Mouse (Mus musculus): ENCODE data around the gene Fstl4.

- TF ChIP-seq USF1 (IDR thresholded peaks at IDR 0.05; ENCODE audit: low read depth, low read length) (no peak), POLR2A (IDR thresholded peaks at IDR 0.05; ENCODE audit: control insufficient read depth in 1 of 2, insufficient read depth in 1 of 2, low read depth in 1 of 2, low read length in 2 of 2, poor library complexity in 1 of 2) (no peak), POLR2AphosphoS2 (IDR thresholded peaks at IDR 0.05; ENCODE audit: low read length) (no peak), TAL1 (IDR thresholded peaks at IDR 0.05; ENCODE audit: low read length) (no peak), CTCF (IDR thresholded peaks at IDR 0.05 in 2 of 3, conservative IDR thresholded peaks at IDR 0.05 in 1 of 3; ENCODE audit: control insufficient read depth in 1 of 3, insufficient read depth in 1 of 3, low read depth in 2 of 3, low read length in 3 of 3, poor library complexity in 1 of 3, severe bottlenecking in 1 of 3) (no peak), ETS1 (IDR thresholded peaks at IDR 0.05; ENCODE audit: low read depth, low read length) (no peak), POLR2AphosphoS5 (IDR thresholded peaks at IDR 0.05; ENCODE audit: borderline replicate concordance, low read depth, low read length) (no peak), JUND (IDR thresholded peaks at IDR 0.05; ENCODE audit: low read depth, low read length) (no peak), MAZ (IDR thresholded peaks at IDR 0.05; ENCODE audit: low read depth, low read length) (no peak), GATA1 (IDR thresholded peaks at IDR 0.05; ENCODE audit: low read depth, low read length) (no peak), HCFC1 (IDR thresholded peaks at IDR 0.05; ENCODE audit: low read depth, low read length) (no peak)
These were observed 351.3 kb downstream of the Fstl4 start for GRCm38 (mm10) chr11:53115711-53116110.

All from MEL (cell line).